Mouse (Mus musculus): Measurements from ENCODE around the gene Olfr1342. TPM values are rescaled to one million over a fixed set of nuclear protein-coding genes. Genes with fewer than 3 reads are reported as not detected.

Olfr1342 gene
- not detected for total RNA-seq (2021)
- long read RNA-seq, experiment 1: 0 reads
- long read RNA-seq, experiment 2: 0 reads

GRCm38 (mm10) chr4:118692412-118692973, at the start of gene Olfr1342:
Gene Olfr1342 (minus strand): TSS chr4:118692756.
- DNase-seq (ENCODE audit: low spot score): no peak

- no peak for DNase-seq (ENCODE audit: low spot score)
These were observed 49.3 kb upstream of the Olfr1342 start for GRCm38 (mm10) chr4:118741881-118742280.

- DNase-seq (ENCODE audit: low spot score): no peak
These were observed 48.6 kb upstream of the Olfr1342 start for GRCm38 (mm10) chr4:118740988-118741698.

- DNase-seq (ENCODE audit: low spot score): no peak
These were observed 47.0 kb upstream of the Olfr1342 start for GRCm38 (mm10) chr4:118739574-118739973.

- DNase-seq (ENCODE audit: low spot score): no peak
These were observed 39.3 kb upstream of the Olfr1342 start, which contains the start of gene Olfr1339 for GRCm38 (mm10) chr4:118731875-118732274. Gene Olfr1339 (plus strand): TSS chr4:118732175.

- no peak for DNase-seq (ENCODE audit: low spot score)
These were observed 29.4 kb upstream of the Olfr1342 start for GRCm38 (mm10) chr4:118721742-118722483.

GRCm38 (mm10) chr4:118719838-118720237, 27.3 kb upstream of the Olfr1342 start, which contains the start of gene Olfr1340:
Gene Olfr1340 (plus strand): TSS chr4:118720138.
- no peak for DNase-seq (ENCODE audit: low spot score)

GRCm38 (mm10) chr4:118711656-118712055, 19.1 kb upstream of the Olfr1342 start:
- no peak for DNase-seq (ENCODE audit: low spot score)

GRCm38 (mm10) chr4:118708086-118708485, 15.5 kb upstream of the Olfr1342 start:
- no peak for DNase-seq (ENCODE audit: low spot score)

GRCm38 (mm10) chr4:118703223-118703622, 10.7 kb upstream of the Olfr1342 start, which contains the start of gene Olfr1341:
Gene Olfr1341 (plus strand): TSS chr4:118703523.
- no peak for DNase-seq (ENCODE audit: low spot score)

GRCm38 (mm10) chr4:118693812-118694211, 1.3 kb upstream of the Olfr1342 start:
- no peak for DNase-seq (ENCODE audit: low spot score)

GRCm38 (mm10) chr4:118687086-118687485, 5.5 kb downstream of the Olfr1342 start:
- DNase-seq (ENCODE audit: low spot score): no peak

GRCm38 (mm10) chr4:118658652-118659051, 33.9 kb downstream of the Olfr1342 start, which contains the start of gene Olfr62:
Gene Olfr62 (plus strand): TSS chr4:118658952.
- DNase-seq (ENCODE audit: low spot score): no peak

GRCm38 (mm10) chr4:118645234-118645633, 47.3 kb downstream of the Olfr1342 start:
- DNase-seq (ENCODE audit: low spot score): peak; percentile 23

- peak; percentile 15 for DNase-seq (ENCODE audit: low spot score)
These were observed 50.0 kb downstream of the Olfr1342 start for GRCm38 (mm10) chr4:118642346-118643190.

Other genes starting within 250 kb of the Olfr1342 start
- gene Mpl, start 235.2 kb downstream of the Olfr1342 start, total RNA-seq (2021): not detected
- 10 to 100 TPM; 11.0 to 14.3 TPM for gene Tie1, start 202.7 kb downstream of the Olfr1342 start, total RNA-seq (2021)
- gene 2610528J11Rik, start 165.8 kb downstream of the Olfr1342 start, total RNA-seq (2021): not detected
- gene Tmem125, start 148.7 kb downstream of the Olfr1342 start, total RNA-seq (2021): not detected
- gene Cfap57, start 72.0 kb downstream of the Olfr1342 start, total RNA-seq (2021): not detected
- gene Ebna1bp2, start 72.0 kb downstream of the Olfr1342 start, total RNA-seq (2021): 10 to 100 TPM; 23.6 to 26.9 TPM
- not detected for gene Olfr62, start 33.8 kb downstream of the Olfr1342 start, total RNA-seq (2021)
- not detected for gene Olfr1341, start 10.8 kb upstream of the Olfr1342 start, total RNA-seq (2021)
- not detected for gene Olfr1340, start 27.4 kb upstream of the Olfr1342 start, total RNA-seq (2021)
- not detected for gene Olfr1339, start 39.4 kb upstream of the Olfr1342 start, total RNA-seq (2021)
- gene Olfr1338, start 66.0 kb upstream of the Olfr1342 start, total RNA-seq (2021): not detected
- not detected for gene Olfr1337, start 89.8 kb upstream of the Olfr1342 start, total RNA-seq (2021)
- not detected for gene Olfr1335, start 117.2 kb upstream of the Olfr1342 start, total RNA-seq (2021)
- not detected for gene Olfr1333, start 143.5 kb upstream of the Olfr1342 start, total RNA-seq (2021)
- not detected for gene Olfr1331, start 171.9 kb upstream of the Olfr1342 start, total RNA-seq (2021)
- gene Olfr1330, start 195.8 kb upstream of the Olfr1342 start, total RNA-seq (2021): not detected
- gene Olfr1329, start 224.7 kb upstream of the Olfr1342 start, total RNA-seq (2021): not detected
- gene Olfr1328, start 245.9 kb upstream of the Olfr1342 start, total RNA-seq (2021): not detected